Mouse (Mus musculus): ENCODE measurements around the gene 6430548M08Rik.

6430548M08Rik gene

DNA sequence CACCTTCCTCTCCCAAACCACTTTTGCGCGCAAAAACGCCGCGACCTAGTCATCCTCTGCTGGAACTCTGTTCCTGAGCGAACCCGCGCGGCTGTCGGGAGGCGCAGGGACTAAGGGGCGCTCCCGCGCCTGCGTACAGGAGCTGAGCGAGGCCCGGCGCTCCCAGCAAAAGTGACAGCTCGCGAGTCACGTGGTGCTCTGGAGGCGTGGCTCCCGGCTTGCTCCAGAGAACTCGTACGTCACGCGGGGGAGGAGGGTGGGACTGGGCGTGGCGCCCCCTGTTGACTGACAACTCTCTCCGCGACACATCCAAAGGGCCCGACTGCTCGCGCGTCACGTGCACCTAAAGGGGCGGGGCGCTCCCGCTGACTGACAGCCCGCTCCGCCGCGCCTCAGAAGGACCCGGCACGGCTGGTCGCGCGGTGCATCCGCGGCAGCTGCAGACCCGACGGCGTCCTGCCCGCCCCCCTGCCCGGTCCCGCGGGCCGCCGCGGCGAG, at the start of gene 6430548M08Rik:
Gene 6430548M08Rik (plus strand): TSS at position 395 of the 498 bp plus-strand sequence.
- DNase-seq (ENCODE audit: low spot score in 2 of 2), result peak; percentile 100

DNA sequence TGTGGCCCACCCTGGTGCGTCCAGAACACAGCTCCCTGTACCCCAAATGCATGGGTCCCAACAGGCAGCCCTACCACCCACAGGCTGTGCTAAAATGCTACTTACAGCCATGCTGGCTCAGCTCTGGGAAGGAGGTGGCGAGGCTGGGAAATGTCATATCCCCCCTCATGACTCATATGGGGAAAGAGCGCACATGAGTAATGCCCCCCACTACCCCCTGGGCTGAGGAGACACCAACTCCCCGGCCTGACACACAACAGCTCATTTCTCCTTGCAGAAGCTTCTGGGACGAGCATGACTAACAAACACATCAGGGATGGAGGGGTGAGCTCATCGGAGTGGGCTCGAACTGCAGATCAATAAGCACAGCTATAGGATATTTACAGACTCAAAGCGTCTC, 48.3 kb upstream of the 6430548M08Rik start:
- DNase-seq (ENCODE audit: low spot score in 2 of 2), result no peak

GRCm38 (mm10) chr8:120066226-120066625, 47.7 kb upstream of the 6430548M08Rik start:
- DNase-seq (ENCODE audit: low spot score in 2 of 2), result no peak

GRCm38 (mm10) chr8:120067936-120068668, 45.9 kb upstream of the 6430548M08Rik start:
- DNase-seq (ENCODE audit: low spot score in 2 of 2), result no peak

- DNase-seq (ENCODE audit: low spot score in 2 of 2), result peak; percentile 84 to 91
Measured at GRCm38 (mm10) chr8:120071684-120072083, 42.3 kb upstream of the 6430548M08Rik start.

GRCm38 (mm10) chr8:120072259-120072658, 41.7 kb upstream of the 6430548M08Rik start:
- peak in 1 of 2 experiments; percentile 23 for DNase-seq (ENCODE audit: low spot score in 2 of 2)

DNA sequence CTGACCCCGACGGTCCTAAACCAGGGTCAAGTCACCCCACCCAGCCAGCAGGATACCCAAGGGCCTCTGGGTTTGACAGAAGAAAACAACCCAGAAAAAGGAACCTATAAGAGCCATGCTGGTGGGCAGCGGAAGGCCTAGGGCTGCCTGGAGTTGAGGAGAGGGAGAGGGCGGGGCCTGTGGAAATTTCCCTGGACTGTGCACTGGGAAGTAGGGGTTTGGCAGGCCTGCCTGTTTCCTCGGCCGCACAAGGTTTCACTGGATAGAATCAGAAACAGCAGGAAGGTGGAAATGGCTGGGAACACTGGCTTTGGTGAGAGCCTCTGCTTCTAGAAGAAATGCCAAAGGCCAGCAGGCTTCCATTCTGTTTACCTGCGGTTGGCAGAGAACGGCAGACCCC, 41.1 kb upstream of the 6430548M08Rik start:
- DNase-seq (ENCODE audit: low spot score in 2 of 2), result no peak

DNA sequence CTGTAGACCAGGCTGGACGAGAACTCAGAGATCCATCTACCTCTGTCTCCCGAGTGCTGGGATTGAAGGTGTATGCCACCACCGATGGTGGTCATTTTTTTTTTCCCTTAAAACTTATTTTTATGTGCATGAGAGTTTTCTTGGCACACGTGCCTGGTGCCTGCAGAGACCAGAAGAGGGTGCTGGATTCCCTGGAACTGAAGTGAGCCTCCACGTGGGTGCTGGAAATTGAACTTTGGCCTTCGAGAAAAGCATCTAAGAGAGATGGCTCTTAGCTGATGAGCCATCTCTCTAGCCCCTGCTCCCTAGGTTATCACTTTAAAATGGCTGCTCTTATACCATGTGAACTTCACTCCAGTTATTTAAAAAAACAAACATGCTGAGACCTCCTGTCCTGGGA, 39.4 kb upstream of the 6430548M08Rik start:
- DNase-seq (ENCODE audit: low spot score in 2 of 2), result no peak

DNA sequence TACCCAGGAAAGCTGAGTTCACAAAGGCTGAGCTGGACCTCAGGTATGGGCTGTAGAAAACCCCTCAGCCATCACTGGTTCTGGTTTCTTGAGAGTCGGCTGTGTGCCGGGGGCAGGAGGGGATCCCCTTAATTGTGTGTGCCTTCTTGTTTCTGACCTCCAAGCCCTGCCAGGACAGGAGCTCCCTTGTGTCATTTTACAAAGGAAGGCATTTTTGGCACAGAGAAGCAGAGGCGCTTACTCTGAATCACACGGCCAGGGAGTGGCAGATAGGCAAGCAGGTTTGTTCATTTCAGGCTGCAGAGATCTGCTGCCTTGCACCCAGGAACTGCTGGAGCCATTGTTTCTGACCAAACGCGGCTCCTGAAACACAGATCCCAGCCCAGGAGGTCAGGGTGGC, 38.6 kb upstream of the 6430548M08Rik start:
- no peak for DNase-seq (ENCODE audit: low spot score in 2 of 2)

DNA sequence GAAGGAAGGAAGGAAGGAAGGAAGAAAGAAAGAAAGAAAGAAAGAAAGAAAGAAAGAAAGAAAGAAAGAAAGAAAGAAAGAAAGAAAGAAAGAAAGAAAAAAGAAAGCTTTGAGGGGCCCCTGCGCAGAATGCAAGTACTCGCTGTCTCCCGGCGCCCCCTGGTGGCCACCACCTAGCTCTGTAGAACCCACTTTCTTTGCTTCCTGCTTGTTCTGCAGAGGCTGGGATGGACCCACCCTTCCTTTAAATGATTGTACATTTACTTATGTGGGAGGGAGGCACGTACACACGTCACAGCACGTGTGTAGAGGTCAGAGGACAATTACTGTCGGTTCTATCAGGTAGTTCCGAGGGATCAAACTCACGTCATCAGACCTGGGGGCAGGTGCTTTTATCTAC, 35.9 kb upstream of the 6430548M08Rik start:
- peak; percentile 68 to 82 for DNase-seq (ENCODE audit: low spot score in 2 of 2)

DNA sequence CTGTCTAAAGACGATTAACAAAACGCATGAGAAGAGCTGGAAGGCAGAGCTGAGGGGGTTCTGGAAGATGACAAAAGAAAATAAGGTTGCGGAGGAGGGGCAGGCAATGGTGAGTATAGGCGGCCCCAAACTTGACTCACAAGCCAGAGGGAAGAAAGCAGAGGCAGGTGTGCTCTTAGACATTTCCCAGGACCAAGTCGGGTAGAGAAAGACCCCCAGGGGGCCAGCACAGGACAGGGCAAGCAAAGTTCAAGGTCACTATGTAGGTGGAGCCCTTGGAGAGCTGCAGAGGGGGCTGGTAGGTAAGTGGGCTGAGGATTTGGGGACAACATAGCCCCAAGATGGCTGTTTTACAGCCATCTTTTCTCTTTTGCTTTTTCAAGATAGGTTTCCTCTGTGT, 34.6 kb upstream of the 6430548M08Rik start:
- DNase-seq (ENCODE audit: low spot score in 2 of 2), result no peak

DNA sequence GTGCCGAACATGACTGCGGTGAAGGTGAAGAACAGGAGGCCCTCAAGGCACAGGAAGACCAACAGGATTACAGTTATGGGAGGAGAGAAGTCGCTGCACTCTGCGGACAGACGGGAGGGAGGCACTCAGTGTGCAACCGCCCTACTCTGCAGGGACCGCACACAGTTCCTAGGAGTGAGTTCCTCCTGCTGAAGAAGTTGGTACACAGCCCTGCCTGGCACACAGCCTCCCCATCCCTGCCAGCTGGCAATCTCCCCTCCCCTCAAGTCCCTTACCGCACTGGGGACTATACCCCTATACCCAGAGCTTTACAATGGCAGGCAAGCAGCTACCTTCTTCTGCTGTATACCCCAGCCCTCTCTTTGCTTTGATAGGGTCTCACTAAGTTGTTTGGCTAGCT, 30.7 kb upstream of the 6430548M08Rik start:
- peak; percentile 45 to 58 for DNase-seq (ENCODE audit: low spot score in 2 of 2)

DNA sequence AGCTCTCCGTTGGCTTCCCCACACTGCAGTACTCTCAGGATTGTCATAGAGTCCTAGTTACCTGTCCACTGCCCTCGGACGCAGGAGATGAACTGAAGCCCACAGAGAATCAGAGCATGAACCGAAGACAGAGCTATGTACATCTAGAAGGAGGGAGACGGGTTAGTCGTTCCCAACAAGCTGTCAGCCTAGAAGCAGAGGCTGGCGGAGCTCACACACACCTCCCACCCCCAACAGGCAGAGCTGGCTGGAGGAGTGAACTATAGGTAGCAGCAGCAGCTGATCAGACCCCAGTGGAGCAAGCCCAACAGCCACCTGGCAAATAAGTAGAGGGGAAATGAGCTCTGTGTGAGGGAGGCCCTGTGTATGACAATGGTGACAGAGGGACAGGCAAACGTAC, 29.2 kb upstream of the 6430548M08Rik start:
- DNase-seq (ENCODE audit: low spot score in 2 of 2), result no peak

GRCm38 (mm10) chr8:120089511-120089910, 24.4 kb upstream of the 6430548M08Rik start:
- no peak for DNase-seq (ENCODE audit: low spot score in 2 of 2)

GRCm38 (mm10) chr8:120091032-120091431, 22.9 kb upstream of the 6430548M08Rik start:
- no peak for DNase-seq (ENCODE audit: low spot score in 2 of 2)

DNA sequence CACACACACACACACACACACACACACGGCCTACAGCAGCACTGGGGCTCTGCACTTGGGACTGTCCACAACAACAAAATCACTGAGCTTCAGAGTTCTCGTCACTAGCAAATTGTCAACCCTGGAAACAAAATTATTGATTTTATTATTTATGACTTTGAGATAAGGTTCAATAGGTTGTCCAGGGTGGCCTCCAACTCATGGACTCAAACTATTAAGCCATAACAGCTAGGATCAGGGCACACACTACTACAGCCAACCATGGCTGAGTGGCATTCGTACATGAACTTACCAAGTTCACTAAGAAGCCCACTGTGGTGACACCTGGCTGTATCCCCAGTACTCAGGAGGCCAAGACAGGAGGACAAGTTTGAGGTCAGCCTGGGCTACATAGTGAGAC, 20.8 kb upstream of the 6430548M08Rik start:
- no peak for DNase-seq (ENCODE audit: low spot score in 2 of 2)

- DNase-seq (ENCODE audit: low spot score in 2 of 2), result no peak
Measured at GRCm38 (mm10) chr8:120094801-120095200, 19.2 kb upstream of the 6430548M08Rik start.

GRCm38 (mm10) chr8:120096486-120096885, 17.5 kb upstream of the 6430548M08Rik start:
- DNase-seq (ENCODE audit: low spot score in 2 of 2), result no peak

GRCm38 (mm10) chr8:120100388-120101067, 13.4 kb upstream of the 6430548M08Rik start:
- DNase-seq (ENCODE audit: low spot score in 2 of 2), result no peak

- peak; percentile 59 to 79 for DNase-seq (ENCODE audit: low spot score in 2 of 2)
Measured at GRCm38 (mm10) chr8:120101068-120101972, 12.6 kb upstream of the 6430548M08Rik start, which contains the start of gene Zdhhc7. Gene Zdhhc7, minus strand, starts transcription at chr8:120101482.

DNA sequence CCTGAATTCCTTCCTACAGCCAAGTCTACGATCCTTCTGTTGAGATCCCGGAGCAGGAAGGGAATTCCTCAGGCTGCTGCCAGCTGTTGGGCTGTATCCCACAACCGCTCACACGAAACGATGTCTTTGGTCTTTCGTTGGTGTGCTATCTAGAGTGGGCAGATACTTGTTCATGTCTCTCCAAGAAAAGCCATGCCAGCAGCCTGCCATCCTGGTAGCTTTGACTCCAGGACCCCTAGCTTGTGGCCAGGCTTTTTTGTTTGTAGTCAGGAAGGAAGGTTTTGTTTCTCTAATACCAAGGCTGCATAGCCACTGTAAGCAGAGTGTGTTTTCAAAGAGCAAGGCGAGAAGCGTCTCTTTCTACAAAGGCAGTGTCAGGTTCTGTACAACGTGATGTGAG, 10.0 kb upstream of the 6430548M08Rik start:
- DNase-seq (ENCODE audit: low spot score in 2 of 2), result no peak

DNA sequence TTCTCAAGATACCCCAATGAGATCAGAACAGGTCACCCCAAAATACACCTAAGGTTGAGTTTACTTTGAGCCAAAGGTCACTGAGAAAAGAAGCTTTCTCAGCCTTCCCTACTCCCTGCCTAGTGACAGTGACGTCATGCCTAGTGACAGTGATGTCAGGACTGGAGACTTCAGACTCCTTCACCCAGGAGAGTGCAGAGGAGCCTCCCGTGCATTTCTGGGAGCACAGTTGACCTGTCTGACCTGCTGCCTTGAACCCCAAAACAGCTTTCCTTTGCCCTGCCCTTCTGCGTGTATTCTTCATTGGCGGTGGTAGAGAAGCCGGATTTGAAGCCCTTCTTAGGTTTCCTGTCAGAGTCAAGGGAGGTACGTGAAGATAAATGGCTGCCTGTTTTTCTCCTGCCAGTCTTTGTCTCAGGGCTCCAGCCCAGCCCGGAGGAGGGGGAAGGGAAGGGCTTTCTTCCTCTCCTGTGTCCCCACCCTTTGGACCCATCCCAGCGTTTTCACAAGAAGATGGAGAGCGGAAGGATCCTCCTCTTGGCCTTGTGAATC, 9.2 kb upstream of the 6430548M08Rik start:
- DNase-seq (ENCODE audit: low spot score in 2 of 2), result no peak

Data from cerebellum, postnatal 4 days (tissue).